Mouse (Mus musculus): Measurements from ENCODE around the gene 6030452D12Rik. TPM values are rescaled to one million over a fixed set of nuclear protein-coding genes. Genes with fewer than 3 reads are reported as not detected.

Gene 6030452D12Rik
- polyA plus RNA-seq, 1 experiment from 2014 or later: not detected

GRCm38 (mm10) chr8:106518763-106519162 is 18.4 kb downstream of the 6030452D12Rik start:
- WGBS: 2% methylated on average over 3 of the region's 3 CpGs

GRCm38 (mm10) chr8:106520578-106520977 is 20.3 kb downstream of the 6030452D12Rik start:
- WGBS: 52% methylated on average over 7 of the region's 7 CpGs
- Histone ChIP-seq H3K36me3 (peaks cover 16% of the 10 kb centered on the region), H3K4me2 (no peak overlapping the region), H3K27ac (ENCODE audit: poor library complexity, severe bottlenecking) (peak overlapping the region; percentile 90), H3K4me1 (replicated peaks) (peaks cover 77% of the 10 kb centered on the region), H3K9ac (no peak overlapping the region), H3K9me3 (replicated peaks) (no peaks in the 10 kb centered on the region), H3K4me3 (no peak overlapping the region), H3K27me3 (replicated peaks) (no peaks in the 10 kb centered on the region)
- no peak for ATAC-seq (ENCODE audit: insufficient number of reproducible peaks, low FRiP score)

More at GRCm38 (mm10) chr8:106518763-106519162, 18.4 kb downstream of the 6030452D12Rik start:
- peaks cover 71% of the 10 kb centered on the region for H3K4me1 ChIP-seq (replicated peaks)
- H3K27me3 ChIP-seq (replicated peaks): no peaks in the 10 kb centered on the region
- peak; percentile 58 for ATAC-seq (ENCODE audit: insufficient number of reproducible peaks, low FRiP score)
- H3K27ac ChIP-seq (ENCODE audit: poor library complexity, severe bottlenecking): peak overlapping the region; percentile 90
- no peak overlapping the region for H3K4me3 ChIP-seq
- H3K9ac ChIP-seq: no peak overlapping the region
- no peaks in the 10 kb centered on the region for H3K9me3 ChIP-seq (replicated peaks)
- peak overlapping the region; percentile 19 for H3K4me2 ChIP-seq
- H3K36me3 ChIP-seq: peaks cover 23% of the 10 kb centered on the region

DNA sequence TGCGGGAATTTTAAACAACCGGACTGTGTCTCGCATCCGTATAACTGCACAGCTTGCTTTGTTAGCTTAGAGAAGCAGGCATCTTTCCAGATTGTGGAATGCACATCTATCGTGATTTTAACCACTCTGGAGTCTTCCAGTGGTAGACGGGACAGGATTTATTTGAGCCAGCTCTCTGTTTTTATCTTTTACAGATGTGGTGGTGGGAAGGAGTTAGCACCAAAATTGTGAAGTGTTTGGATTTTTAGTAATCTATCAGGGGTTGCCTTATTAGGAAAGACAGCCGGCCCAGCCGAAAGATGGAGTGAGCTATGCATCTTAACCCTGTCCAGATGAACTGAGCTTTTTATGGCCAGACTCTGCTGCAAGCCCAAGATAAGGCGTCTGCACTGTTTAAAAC is 21.5 kb downstream of the 6030452D12Rik start:
- H3K4me2 ChIP-seq: no peak overlapping the region
- ATAC-seq (ENCODE audit: insufficient number of reproducible peaks, low FRiP score): no peak

DNA sequence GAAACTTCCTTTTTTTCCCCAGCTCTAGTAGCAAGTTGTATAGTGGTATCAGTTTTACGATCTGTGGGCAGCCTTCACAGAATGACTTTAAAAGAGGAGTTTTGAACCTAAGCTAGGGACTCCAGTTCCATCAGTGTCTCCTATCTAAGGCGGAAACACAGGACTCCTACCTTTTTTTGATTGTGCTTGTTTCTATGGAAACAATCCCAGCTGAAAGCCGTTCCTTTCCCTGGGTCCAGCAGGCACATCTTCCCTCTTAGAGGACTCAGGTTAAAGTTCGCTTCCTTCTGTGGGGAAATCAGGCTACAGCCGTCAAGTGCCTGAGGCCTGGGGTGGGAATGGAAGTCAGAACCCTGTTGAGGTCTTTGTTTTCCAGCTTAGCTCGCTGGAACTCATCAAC is 26.4 kb downstream of the 6030452D12Rik start:
- Histone ChIP-seq H3K36me3 (peaks cover 22% of the 10 kb centered on the region), H3K27ac (ENCODE audit: poor library complexity, severe bottlenecking) (peak overlapping the region; percentile 86), H3K4me2 (no peak overlapping the region), H3K9ac (0 out of 2 replicates have a peak overlapping the region, but pooled peaks have one; percentile 3), H3K4me3 (no peak overlapping the region), H3K27me3 (replicated peaks) (no peaks in the 10 kb centered on the region), H3K4me1 (replicated peaks) (peaks cover 51% of the 10 kb centered on the region), H3K9me3 (replicated peaks) (0 out of 2 replicates have a peak, but pooled peaks cover 7% of the 10 kb centered on the region)
- no peak for ATAC-seq (ENCODE audit: insufficient number of reproducible peaks, low FRiP score)
- WGBS: 42% methylated on average over 6 of the region's 6 CpGs

More for the DNA sequence above, 21.5 kb downstream of the 6030452D12Rik start:
- 36% methylated on average over 9 of the region's 9 CpGs for WGBS
- H3K9ac ChIP-seq: no peak overlapping the region
- no peak overlapping the region for H3K4me3 ChIP-seq
- no peaks in the 10 kb centered on the region for H3K27me3 ChIP-seq (replicated peaks)
- H3K4me1 ChIP-seq (replicated peaks): peaks cover 76% of the 10 kb centered on the region
- H3K27ac ChIP-seq (ENCODE audit: poor library complexity, severe bottlenecking): peak overlapping the region; percentile 90
- H3K36me3 ChIP-seq: peaks cover 16% of the 10 kb centered on the region
- H3K9me3 ChIP-seq (replicated peaks): no peaks in the 10 kb centered on the region

DNA sequence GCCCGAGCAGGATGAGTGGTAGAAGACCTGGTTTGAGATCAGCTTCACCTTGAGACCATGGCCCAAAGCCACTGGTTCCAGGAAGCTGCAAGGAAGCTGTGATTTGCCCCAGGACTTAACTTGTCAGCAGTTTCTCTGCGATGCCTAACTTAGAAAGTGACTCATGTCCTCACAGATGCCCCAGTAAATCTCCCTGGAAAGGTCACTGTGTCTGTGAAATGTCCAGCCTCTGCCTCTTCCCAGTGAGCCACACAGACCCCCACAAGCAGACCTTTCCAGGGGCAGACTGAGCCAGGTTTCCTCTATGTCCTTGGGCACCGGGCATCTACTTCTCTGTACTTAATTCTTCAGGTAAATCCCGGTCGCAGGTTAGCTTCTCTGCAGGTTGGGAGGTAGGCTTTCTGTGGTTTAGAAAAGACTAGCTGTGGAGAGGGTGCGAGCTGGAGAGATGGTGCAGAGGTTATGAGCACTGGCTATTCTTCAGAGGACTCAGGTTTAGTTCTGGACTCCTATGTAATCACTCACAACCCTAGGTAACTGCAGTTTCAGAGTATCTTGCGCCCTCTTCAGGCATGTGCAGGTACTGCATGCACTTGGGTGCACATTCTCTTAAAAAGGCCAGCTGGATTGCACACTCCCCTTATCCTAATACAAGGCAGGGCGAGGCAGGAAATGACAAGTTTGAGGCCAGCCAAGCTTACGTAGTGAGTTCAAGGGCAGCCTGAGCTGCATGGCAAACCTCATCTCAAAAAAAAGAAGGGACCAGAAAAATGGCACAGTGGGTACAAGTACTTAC is 27.1 kb downstream of the 6030452D12Rik start:
- Histone ChIP-seq H3K27me3 (replicated peaks) (no peaks in the 10 kb centered on the region), H3K9ac (0 out of 2 replicates have a peak overlapping the region, but pooled peaks have one; percentile 3)

DNA sequence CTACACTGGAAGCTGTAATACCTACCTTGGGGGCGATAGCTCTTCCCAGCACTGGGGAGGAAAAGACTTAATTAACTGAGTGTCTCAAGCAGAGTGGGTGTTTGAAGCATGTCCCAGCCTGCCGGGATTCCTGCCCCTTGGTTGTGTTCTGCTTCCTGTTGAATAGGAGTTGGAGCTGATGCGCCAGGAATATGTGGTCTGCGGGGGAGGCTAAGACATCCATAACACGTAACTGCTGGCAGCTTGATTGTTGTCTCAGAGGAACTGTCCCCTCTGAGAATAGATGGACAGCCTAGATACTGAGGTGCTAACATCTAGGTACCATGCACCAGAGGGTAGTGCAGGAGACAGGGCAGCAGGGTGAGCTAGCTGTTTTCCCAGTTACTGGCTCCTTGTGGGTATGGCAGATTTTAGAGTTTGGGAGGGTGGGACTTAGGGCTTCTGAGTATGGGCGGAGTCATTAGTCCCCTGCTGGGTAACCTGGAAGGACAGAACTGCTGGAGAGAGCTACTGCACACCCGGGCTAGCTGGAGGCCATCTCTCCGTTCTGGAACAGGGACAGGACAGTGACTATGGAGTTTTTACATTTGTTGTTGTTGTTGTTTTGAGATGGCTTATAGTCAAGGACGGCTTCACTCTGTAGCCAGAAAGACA is 28.4 kb downstream of the 6030452D12Rik start:
- Histone ChIP-seq H3K4me3 (no peak overlapping the region), H3K9ac (no peak overlapping the region), H3K9me3 (replicated peaks) (0 out of 2 replicates have a peak, but pooled peaks cover 7% of the 10 kb centered on the region), H3K4me2 (no peak overlapping the region), H3K36me3 (peaks cover 16% of the 10 kb centered on the region), H3K27me3 (replicated peaks) (no peaks in the 10 kb centered on the region), H3K4me1 (replicated peaks) (peaks cover 54% of the 10 kb centered on the region), H3K27ac (ENCODE audit: poor library complexity, severe bottlenecking) (no peak overlapping the region)
- 72% methylated on average over 9 of the region's 9 CpGs for WGBS
- no peak for ATAC-seq (ENCODE audit: insufficient number of reproducible peaks, low FRiP score)

More for the DNA sequence above, 27.1 kb downstream of the 6030452D12Rik start:
- no peak overlapping the region for H3K4me3 ChIP-seq
- H3K27ac ChIP-seq (ENCODE audit: poor library complexity, severe bottlenecking): peak overlapping the region; percentile 86
- peaks cover 22% of the 10 kb centered on the region for H3K36me3 ChIP-seq
- H3K4me1 ChIP-seq (replicated peaks): peaks cover 45% of the 10 kb centered on the region
- WGBS: 69% methylated on average over 9 of the region's 9 CpGs
- peak; percentile 41; the same call in 1 of the 2 replicates for ATAC-seq (ENCODE audit: insufficient number of reproducible peaks, low FRiP score)
- no peak overlapping the region for H3K4me2 ChIP-seq
- H3K9me3 ChIP-seq (replicated peaks): 0 out of 2 replicates have a peak, but pooled peaks cover 7% of the 10 kb centered on the region

GRCm38 (mm10) chr8:106529885-106530482 is 29.7 kb downstream of the 6030452D12Rik start:
- ATAC-seq (ENCODE audit: insufficient number of reproducible peaks, low FRiP score): no peak
- Histone ChIP-seq H3K9me3 (replicated peaks) (0 out of 2 replicates have a peak, but pooled peaks cover 7% of the 10 kb centered on the region), H3K4me1 (replicated peaks) (peaks cover 52% of the 10 kb centered on the region), H3K27ac (ENCODE audit: poor library complexity, severe bottlenecking) (no peak overlapping the region), H3K36me3 (peaks cover 13% of the 10 kb centered on the region), H3K9ac (no peak overlapping the region), H3K4me2 (no peak overlapping the region), H3K27me3 (replicated peaks) (no peaks in the 10 kb centered on the region), H3K4me3 (no peak overlapping the region)
- 82% methylated on average over 10 of the region's 10 CpGs for WGBS

DNA sequence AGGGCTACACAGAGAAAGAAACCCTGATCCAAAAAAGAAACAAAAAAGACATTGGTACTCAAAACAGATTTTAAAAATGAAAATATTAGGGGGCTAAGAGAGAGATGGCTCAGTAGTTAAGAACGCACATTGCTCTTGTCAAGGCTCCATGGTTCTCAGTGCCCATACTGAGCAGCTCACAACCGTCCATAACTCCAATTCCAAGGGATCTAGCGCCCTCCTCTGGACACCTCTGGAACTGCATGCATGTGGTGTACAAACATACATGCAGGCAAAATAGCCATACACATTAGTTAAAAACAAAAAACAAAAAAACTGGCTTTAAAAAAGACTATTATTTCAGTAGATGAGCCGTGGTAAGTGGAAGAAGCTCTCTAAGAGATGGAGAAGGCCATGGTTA is 30.2 kb downstream of the 6030452D12Rik start:
- Histone ChIP-seq H3K27me3 (replicated peaks) (no peaks in the 10 kb centered on the region), H3K4me3 (no peak overlapping the region), H3K9ac (no peak overlapping the region), H3K4me1 (replicated peaks) (peaks cover 47% of the 10 kb centered on the region), H3K36me3 (peaks cover 13% of the 10 kb centered on the region), H3K4me2 (no peak overlapping the region), H3K27ac (ENCODE audit: poor library complexity, severe bottlenecking) (no peak overlapping the region), H3K9me3 (replicated peaks) (0 out of 2 replicates have a peak, but pooled peaks cover 7% of the 10 kb centered on the region)
- no peak for ATAC-seq (ENCODE audit: insufficient number of reproducible peaks, low FRiP score)
- WGBS: 65% methylated on average over 4 of the region's 4 CpGs

GRCm38 (mm10) chr8:106533709-106534108 is 33.4 kb downstream of the 6030452D12Rik start:
- Histone ChIP-seq H3K36me3 (peaks cover 40% of the 10 kb centered on the region), H3K4me3 (no peak overlapping the region), H3K9me3 (replicated peaks) (0 out of 2 replicates have a peak, but pooled peaks cover 7% of the 10 kb centered on the region), H3K4me2 (no peak overlapping the region), H3K27me3 (replicated peaks) (no peaks in the 10 kb centered on the region), H3K4me1 (replicated peaks) (peaks cover 18% of the 10 kb centered on the region), H3K9ac (no peak overlapping the region), H3K27ac (ENCODE audit: poor library complexity, severe bottlenecking) (0 out of 2 replicates have a peak overlapping the region, but pooled peaks have one; percentile 13)
- ATAC-seq (ENCODE audit: insufficient number of reproducible peaks, low FRiP score): no peak
- WGBS: 77% methylated on average over 7 of the region's 7 CpGs

GRCm38 (mm10) chr8:106534449-106534848 is 34.1 kb downstream of the 6030452D12Rik start:
- Histone ChIP-seq H3K36me3 (peaks cover 47% of the 10 kb centered on the region), H3K4me1 (replicated peaks) (peaks cover 13% of the 10 kb centered on the region), H3K4me3 (no peak overlapping the region), H3K27ac (ENCODE audit: poor library complexity, severe bottlenecking) (no peak overlapping the region), H3K27me3 (replicated peaks) (no peaks in the 10 kb centered on the region), H3K9ac (no peak overlapping the region), H3K4me2 (no peak overlapping the region), H3K9me3 (replicated peaks) (0 out of 2 replicates have a peak, but pooled peaks cover 7% of the 10 kb centered on the region)
- WGBS: 35% methylated on average over 6 of the region's 6 CpGs
- ATAC-seq (ENCODE audit: insufficient number of reproducible peaks, low FRiP score): no peak

DNA sequence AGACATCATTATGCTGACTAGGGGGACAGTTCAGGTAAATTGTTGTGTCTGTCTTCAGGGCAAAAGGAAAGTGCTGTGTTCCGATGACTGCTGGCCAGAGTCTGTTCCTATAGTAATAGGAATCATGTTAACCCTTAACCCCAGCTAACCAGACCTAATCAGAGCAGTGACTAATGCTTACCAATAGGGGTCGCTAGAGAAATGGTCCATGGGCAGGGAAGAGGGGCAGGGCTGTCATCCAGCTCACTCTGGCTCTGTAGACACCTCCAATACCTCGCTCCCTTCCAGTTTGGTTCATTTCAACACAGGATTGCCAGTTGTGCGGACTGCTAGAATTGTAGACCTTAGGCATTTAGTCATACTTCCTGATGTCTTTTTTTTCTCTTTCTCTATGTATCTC is 35.1 kb downstream of the 6030452D12Rik start:
- Histone ChIP-seq H3K9me3 (replicated peaks) (0 out of 2 replicates have a peak, but pooled peaks cover 2% of the 10 kb centered on the region), H3K27me3 (replicated peaks) (no peaks in the 10 kb centered on the region), H3K4me1 (replicated peaks) (peaks cover 13% of the 10 kb centered on the region), H3K36me3 (peaks cover 49% of the 10 kb centered on the region), H3K27ac (ENCODE audit: poor library complexity, severe bottlenecking) (no peak overlapping the region), H3K4me3 (no peak overlapping the region), H3K4me2 (no peak overlapping the region), H3K9ac (no peak overlapping the region)
- 64% methylated on average over 4 of the region's 4 CpGs for WGBS
- ATAC-seq (ENCODE audit: insufficient number of reproducible peaks, low FRiP score): no peak

Measured in heart, embryonic 12.5 days (tissue).